Mouse (Mus musculus) E14TG2a.4 (cell line): ENCODE measurements around the gene Fgfr1op.
"Not testable (repeated sequence)": the region's sequence is repeated elsewhere in the genome, so short reads cannot be mapped to it uniquely, and the experiment has no call there.

ENCODE experiments used
- CTCF ChIP-seq: conservative IDR thresholded peaks from 2 replicates; pipeline ENCODE4 v1.5.1; 2014; ENCODE audit warnings: low read length
- NANOG ChIP-seq: IDR thresholded peaks from 2 replicates; pipeline ENCODE4 v1.6.1; 2014; ENCODE audit warnings: borderline replicate concordance, low read length, mixed read lengths
- POU5F1 ChIP-seq: IDR thresholded peaks from 2 replicates; pipeline ENCODE4 v1.6.1; 2014; ENCODE audit warnings: low read length, borderline replicate concordance

GRCm38 (mm10) chr17:8129578-8129977 lies 35.7 kb upstream of the Fgfr1op start:
- TF ChIP-seq CTCF, POU5F1, NANOG: not testable (repeated sequence)
